Mouse (Mus musculus) activated CD4-positive, CD25-positive, alpha-beta regulatory T cell, adult 9 weeks (primary cell): Measurements from ENCODE around the gene Serpinb9f. TPM values are rescaled to one million over a fixed set of nuclear protein-coding genes. Genes with fewer than 3 reads are reported as not detected.

Experiments used
- polyA plus RNA-seq: library from polyadenylated mRNA; unstranded; fragments of 100-300 nt; shearing (Covaris generic); gene quantifications from one replicate; pipeline ENCODE4 v1.2.1, GENCODE M21; 2017

Serpinb9f gene
- not detected for polyA plus RNA-seq

DNA sequence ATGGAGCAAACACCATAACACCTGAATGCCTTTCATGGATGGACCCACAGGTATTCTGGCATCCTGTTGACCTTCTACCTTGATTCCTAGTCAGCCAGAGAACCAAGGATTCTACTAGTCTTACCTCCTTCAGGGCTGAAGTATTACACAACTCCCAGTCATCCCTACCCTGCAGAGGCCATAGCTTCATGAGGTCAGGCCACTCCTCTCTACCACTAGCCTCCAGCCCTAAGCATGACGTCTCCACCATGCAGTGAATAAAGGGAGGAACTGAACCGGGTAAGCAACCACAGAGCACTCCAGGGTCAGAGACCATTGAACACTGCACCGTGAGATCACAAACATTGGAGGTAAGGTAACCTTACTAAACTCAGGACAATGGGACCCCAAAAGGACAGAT lies at the start of gene Serpinb9f:
Gene Serpinb9f (plus strand): TSS at position 301 of the 400 bp plus-strand sequence.

Other genes with a start within 250 kb of the Serpinb9f start
- gene Serpinb1b, start 245.5 kb upstream of the Serpinb9f start, polyA plus RNA-seq = not detected
- gene Serpinb9c, start 164.3 kb upstream of the Serpinb9f start, polyA plus RNA-seq = not detected
- not detected for gene Serpinb9d, start 131.1 kb upstream of the Serpinb9f start, polyA plus RNA-seq
- not detected for gene Serpinb9e, start 74.5 kb upstream of the Serpinb9f start, polyA plus RNA-seq
- gene Gm11397, start 71.7 kb downstream of the Serpinb9f start, polyA plus RNA-seq = not detected
- not detected for gene Serpinb9g, start 160.7 kb downstream of the Serpinb9f start, polyA plus RNA-seq